Mouse (Mus musculus) E14TG2a.4 (cell line): ENCODE data around the gene Adgrg3.

Experiments
- CTCF ChIP-seq: conservative IDR thresholded peaks from 2 replicates; pipeline ENCODE4 v1.5.1; 2014; ENCODE audit warnings: low read length
- NANOG ChIP-seq: IDR thresholded peaks from 2 replicates; pipeline ENCODE4 v1.6.1; 2014; ENCODE audit warnings: borderline replicate concordance, low read length, mixed read lengths
- POU5F1 ChIP-seq: IDR thresholded peaks from 2 replicates; pipeline ENCODE4 v1.6.1; 2014; ENCODE audit warnings: low read length, borderline replicate concordance

DNA sequence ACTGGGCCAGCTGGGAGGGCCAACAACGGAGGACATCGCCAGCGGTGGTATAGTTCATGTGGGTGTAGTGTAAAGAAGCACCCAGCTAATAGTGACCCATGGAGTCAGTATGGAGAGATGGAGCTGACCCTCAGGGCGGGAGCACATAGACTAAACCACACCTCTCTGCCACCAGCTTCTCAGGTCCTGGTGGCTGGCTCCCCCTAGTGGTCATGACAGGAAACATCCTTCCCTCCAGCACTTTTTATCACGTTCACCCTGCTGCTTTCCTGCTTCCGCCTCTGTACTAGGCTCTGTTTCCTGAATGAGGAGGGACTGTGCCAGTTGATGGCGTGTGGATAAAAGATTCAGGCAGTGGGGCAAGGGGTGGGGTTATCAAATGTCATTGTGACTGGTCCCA is 15.8 kb upstream of the Adgrg3 start:
- TF ChIP-seq CTCF (peak; percentile 82), POU5F1 (no peak), NANOG (no peak)
